Mouse (Mus musculus): Measurements from ENCODE around the gene Adnp. TPM values are rescaled to one million over a fixed set of nuclear protein-coding genes. Genes with fewer than 3 reads are reported as not detected.

Gene Adnp
- 4.1 and 4.9 TPM in 2 replicates for polyA plus RNA-seq (2014; fragmentation: Nextera tagmentation; extraction: Ambion mirVana)

GRCm38 (mm10) chr2:168206725-168207644, at the start of gene Adnp:
TSS of gene Adnp (minus strand) at chr2:168207112.
- peak within 1 kb of the TSS; percentile 98 for H3K27ac ChIP-seq (ENCODE audit: low read length)
- ATAC-seq (ENCODE audit: insufficient number of reproducible peaks, insufficient read depth, low FRiP score, low read depth) = peak; percentile 91
- H3K4me1 ChIP-seq (ENCODE audit: control insufficient read depth, insufficient read depth, low read length) = peaks cover 8% of the 10 kb centered on the region; the same call in 1 of the 2 replicates
- under 1% methylated on average over 68 of the region's 89 CpGs for WGBS
- H3K4me2 ChIP-seq (replicated peaks; ENCODE audit: low read depth, low read length) = peak within 1 kb of the TSS; percentile 44
- no peaks in the 10 kb centered on the region for H3K27me3 ChIP-seq (ENCODE audit: control insufficient read depth, insufficient read depth, low read length)
- H3K36me3 ChIP-seq (ENCODE audit: control insufficient read depth, insufficient read depth, low read length) = peaks cover 39% of the 10 kb centered on the region
- peak within 1 kb of the TSS; percentile 87 for H3K4me3 ChIP-seq (ENCODE audit: low read depth, low read length)
- H3K9me3 ChIP-seq (ENCODE audit: control insufficient read depth, low read depth, low read length) = no peaks in the 10 kb centered on the region
- peak within 1 kb of the TSS; percentile 100 for H3K9ac ChIP-seq (replicated peaks; ENCODE audit: low read depth, low read length)

- ATAC-seq (ENCODE audit: insufficient number of reproducible peaks, insufficient read depth, low FRiP score, low read depth) = no peak
- Histone ChIP-seq H3K4me3 (ENCODE audit: low read depth, low read length) (no peak overlapping the region), H3K27ac (ENCODE audit: low read length) (no peak overlapping the region), H3K27me3 (ENCODE audit: control insufficient read depth, insufficient read depth, low read length) (no peaks in the 10 kb centered on the region), H3K36me3 (ENCODE audit: control insufficient read depth, insufficient read depth, low read length) (no peaks in the 10 kb centered on the region), H3K9ac (replicated peaks; ENCODE audit: low read depth, low read length) (no peak overlapping the region), H3K4me1 (ENCODE audit: control insufficient read depth, insufficient read depth, low read length) (no peaks in the 10 kb centered on the region), H3K9me3 (ENCODE audit: control insufficient read depth, low read depth, low read length) (no peaks in the 10 kb centered on the region), H3K4me2 (replicated peaks; ENCODE audit: low read depth, low read length) (no peak overlapping the region)
- WGBS = 61% methylated on average over 3 of the region's 3 CpGs
Observed at GRCm38 (mm10) chr2:168256506-168256905, 49.6 kb upstream of the Adnp start.

- Histone ChIP-seq H3K4me1 (ENCODE audit: control insufficient read depth, insufficient read depth, low read length) (no peaks in the 10 kb centered on the region), H3K9me3 (ENCODE audit: control insufficient read depth, low read depth, low read length) (no peaks in the 10 kb centered on the region), H3K36me3 (ENCODE audit: control insufficient read depth, insufficient read depth, low read length) (no peaks in the 10 kb centered on the region), H3K9ac (replicated peaks; ENCODE audit: low read depth, low read length) (no peak overlapping the region), H3K4me3 (ENCODE audit: low read depth, low read length) (no peak overlapping the region), H3K27ac (ENCODE audit: low read length) (no peak overlapping the region), H3K27me3 (ENCODE audit: control insufficient read depth, insufficient read depth, low read length) (no peaks in the 10 kb centered on the region), H3K4me2 (replicated peaks; ENCODE audit: low read depth, low read length) (no peak overlapping the region)
- ATAC-seq (ENCODE audit: insufficient number of reproducible peaks, insufficient read depth, low FRiP score, low read depth) = no peak
- WGBS = 34% methylated on average over 7 of the region's 7 CpGs
Observed at GRCm38 (mm10) chr2:168253822-168254221, 46.9 kb upstream of the Adnp start.

GRCm38 (mm10) chr2:168252639-168253292, 45.9 kb upstream of the Adnp start:
- Histone ChIP-seq H3K4me3 (ENCODE audit: low read depth, low read length) (no peak overlapping the region), H3K27ac (ENCODE audit: low read length) (no peak overlapping the region), H3K27me3 (ENCODE audit: control insufficient read depth, insufficient read depth, low read length) (no peaks in the 10 kb centered on the region), H3K4me1 (ENCODE audit: control insufficient read depth, insufficient read depth, low read length) (no peaks in the 10 kb centered on the region), H3K36me3 (ENCODE audit: control insufficient read depth, insufficient read depth, low read length) (no peaks in the 10 kb centered on the region), H3K4me2 (replicated peaks; ENCODE audit: low read depth, low read length) (no peak overlapping the region), H3K9me3 (ENCODE audit: control insufficient read depth, low read depth, low read length) (no peaks in the 10 kb centered on the region), H3K9ac (replicated peaks; ENCODE audit: low read depth, low read length) (no peak overlapping the region)
- 14% methylated on average over 16 of the region's 16 CpGs for WGBS
- ATAC-seq (ENCODE audit: insufficient number of reproducible peaks, insufficient read depth, low FRiP score, low read depth) = no peak

- no peaks in the 10 kb centered on the region for H3K27me3 ChIP-seq (ENCODE audit: control insufficient read depth, insufficient read depth, low read length)
- no peak overlapping the region for H3K4me2 ChIP-seq (replicated peaks; ENCODE audit: low read depth, low read length)
- no peaks in the 10 kb centered on the region for H3K36me3 ChIP-seq (ENCODE audit: control insufficient read depth, insufficient read depth, low read length)
- H3K27ac ChIP-seq (ENCODE audit: low read length) = no peak overlapping the region
- peak; percentile 49; the same call in 1 of the 2 replicates for ATAC-seq (ENCODE audit: insufficient number of reproducible peaks, insufficient read depth, low FRiP score, low read depth)
- H3K4me1 ChIP-seq (ENCODE audit: control insufficient read depth, insufficient read depth, low read length) = no peaks in the 10 kb centered on the region
- H3K9me3 ChIP-seq (ENCODE audit: control insufficient read depth, low read depth, low read length) = no peaks in the 10 kb centered on the region
- no peak overlapping the region for H3K9ac ChIP-seq (replicated peaks; ENCODE audit: low read depth, low read length)
- WGBS = 22% methylated on average over 8 of the region's 8 CpGs
- no peak overlapping the region for H3K4me3 ChIP-seq (ENCODE audit: low read depth, low read length)
Observed at GRCm38 (mm10) chr2:168250270-168250669, 43.4 kb upstream of the Adnp start.

GRCm38 (mm10) chr2:168248856-168249245, 41.9 kb upstream of the Adnp start:
- Histone ChIP-seq H3K9me3 (ENCODE audit: control insufficient read depth, low read depth, low read length) (no peaks in the 10 kb centered on the region), H3K4me2 (replicated peaks; ENCODE audit: low read depth, low read length) (no peak overlapping the region), H3K9ac (replicated peaks; ENCODE audit: low read depth, low read length) (no peak overlapping the region), H3K27me3 (ENCODE audit: control insufficient read depth, insufficient read depth, low read length) (no peaks in the 10 kb centered on the region), H3K4me1 (ENCODE audit: control insufficient read depth, insufficient read depth, low read length) (no peaks in the 10 kb centered on the region), H3K4me3 (ENCODE audit: low read depth, low read length) (no peak overlapping the region), H3K27ac (ENCODE audit: low read length) (no peak overlapping the region), H3K36me3 (ENCODE audit: control insufficient read depth, insufficient read depth, low read length) (no peaks in the 10 kb centered on the region)
- WGBS = 32% methylated on average over 2 of the region's 2 CpGs
- ATAC-seq (ENCODE audit: insufficient number of reproducible peaks, insufficient read depth, low FRiP score, low read depth) = no peak

- no peaks in the 10 kb centered on the region for H3K36me3 ChIP-seq (ENCODE audit: control insufficient read depth, insufficient read depth, low read length)
Observed at GRCm38 (mm10) chr2:168248167-168248855, 41.4 kb upstream of the Adnp start.

GRCm38 (mm10) chr2:168245571-168245970, 38.7 kb upstream of the Adnp start:
- WGBS = 33% methylated on average over 8 of the region's 8 CpGs
- no peak for ATAC-seq (ENCODE audit: insufficient number of reproducible peaks, insufficient read depth, low FRiP score, low read depth)

More at GRCm38 (mm10) chr2:168248167-168248855, 41.4 kb upstream of the Adnp start:
- no peaks in the 10 kb centered on the region for H3K9me3 ChIP-seq (ENCODE audit: control insufficient read depth, low read depth, low read length)
- H3K9ac ChIP-seq (replicated peaks; ENCODE audit: low read depth, low read length) = no peak overlapping the region
- no peak overlapping the region for H3K27ac ChIP-seq (ENCODE audit: low read length)
- no peak overlapping the region for H3K4me3 ChIP-seq (ENCODE audit: low read depth, low read length)
- WGBS = 79% methylated on average over 8 of the region's 8 CpGs
- H3K27me3 ChIP-seq (ENCODE audit: control insufficient read depth, insufficient read depth, low read length) = no peaks in the 10 kb centered on the region
- no peak for ATAC-seq (ENCODE audit: insufficient number of reproducible peaks, insufficient read depth, low FRiP score, low read depth)
- no peak overlapping the region for H3K4me2 ChIP-seq (replicated peaks; ENCODE audit: low read depth, low read length)
- no peaks in the 10 kb centered on the region for H3K4me1 ChIP-seq (ENCODE audit: control insufficient read depth, insufficient read depth, low read length)

More at GRCm38 (mm10) chr2:168245571-168245970, 38.7 kb upstream of the Adnp start:
- no peaks in the 10 kb centered on the region for H3K4me1 ChIP-seq (ENCODE audit: control insufficient read depth, insufficient read depth, low read length)
- H3K27me3 ChIP-seq (ENCODE audit: control insufficient read depth, insufficient read depth, low read length) = no peaks in the 10 kb centered on the region
- no peaks in the 10 kb centered on the region for H3K9me3 ChIP-seq (ENCODE audit: control insufficient read depth, low read depth, low read length)
- no peak overlapping the region for H3K9ac ChIP-seq (replicated peaks; ENCODE audit: low read depth, low read length)
- H3K4me2 ChIP-seq (replicated peaks; ENCODE audit: low read depth, low read length) = no peak overlapping the region
- H3K4me3 ChIP-seq (ENCODE audit: low read depth, low read length) = no peak overlapping the region
- no peak overlapping the region for H3K27ac ChIP-seq (ENCODE audit: low read length)
- H3K36me3 ChIP-seq (ENCODE audit: control insufficient read depth, insufficient read depth, low read length) = no peaks in the 10 kb centered on the region
